Mouse (Mus musculus) right cerebral cortex, postnatal 10 days (tissue): Measurements from ENCODE around the gene Igf2.
A peak's percentile ranks its signal among the peaks of the same experiment; 100 is the strongest.

Experiments
- DNase-seq, 2 experiments: peaks; one replicate each; pipeline ENCODE4 v3.0.0; 2021; ENCODE audit warnings: low spot score in 2 of 2

Igf2 gene

DNA sequence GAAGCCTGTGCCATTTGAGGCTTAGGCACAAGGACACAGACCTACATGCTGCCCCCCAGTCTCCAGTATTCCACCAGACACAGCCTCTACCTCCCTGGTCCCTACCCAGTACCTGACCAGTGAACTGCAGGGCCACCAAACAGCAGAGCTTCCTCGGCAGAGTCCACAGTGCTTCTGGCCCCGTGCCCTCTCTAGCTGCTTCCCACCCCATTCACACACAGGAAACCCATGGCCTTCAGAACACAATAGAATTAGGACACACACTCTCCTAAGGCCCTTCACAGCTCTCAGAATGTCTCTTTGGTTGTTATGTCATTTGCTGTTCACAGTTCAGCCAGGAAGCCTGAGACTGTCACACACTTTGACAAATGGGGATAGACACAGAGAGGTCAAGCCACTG lies at the start of gene Igf2:
TSS of gene Igf2 (minus strand) at position 158 of the 400 bp plus-strand sequence.
- DNase-seq = no peak

GRCm38 (mm10) chr7:142714783-142715498 lies 48.3 kb upstream of the Igf2 start:
- DNase-seq = peak; percentile 45 to 62

DNA sequence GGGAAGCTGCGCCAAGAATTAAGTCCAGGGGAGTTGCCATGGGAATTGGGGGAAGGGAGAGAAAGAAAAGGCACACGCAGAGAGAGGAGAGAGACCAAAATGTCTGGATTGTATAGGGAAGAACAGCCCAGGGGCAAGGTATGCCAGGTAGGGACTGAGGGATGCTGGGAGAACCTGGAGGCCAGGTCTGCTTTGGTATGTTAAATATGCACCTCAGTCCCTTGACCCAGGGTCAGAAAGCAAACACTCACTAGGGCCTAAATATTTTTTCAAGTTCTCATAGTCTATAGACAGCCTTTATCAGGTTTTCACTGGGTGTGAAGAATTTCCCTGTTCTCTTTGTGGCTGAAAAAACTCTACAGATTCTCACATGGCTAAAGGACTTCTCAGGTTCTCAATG lies 40.3 kb upstream of the Igf2 start:
- DNase-seq = no peak

DNA sequence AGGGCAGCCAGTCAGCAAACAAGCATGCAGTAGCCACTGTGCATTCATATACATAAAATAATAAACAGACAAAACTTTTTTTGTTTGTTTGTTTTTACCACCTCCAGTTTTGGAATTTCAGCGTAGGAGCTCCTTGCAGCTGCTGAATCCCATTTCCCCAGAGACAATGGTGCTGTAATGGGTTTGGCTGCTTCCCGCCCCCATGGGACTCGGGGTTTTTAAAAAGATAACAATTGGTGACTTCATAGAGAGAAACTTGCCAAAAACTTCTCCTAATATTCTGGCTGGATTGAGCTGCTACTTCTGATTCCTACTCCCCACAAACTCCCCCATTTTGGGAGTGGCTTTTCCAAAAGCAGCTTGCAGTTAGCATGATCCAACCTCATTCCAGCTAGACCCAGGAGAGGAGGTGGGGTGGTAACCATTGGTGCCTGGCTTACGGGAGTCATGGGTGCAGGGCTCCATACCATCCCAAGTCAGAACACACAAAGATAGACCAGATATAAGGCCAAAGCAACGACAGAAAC lies 32.8 kb upstream of the Igf2 start:
- DNase-seq = no peak

GRCm38 (mm10) chr7:142678611-142679010 lies 12.0 kb upstream of the Igf2 start:
- DNase-seq = no peak

DNA sequence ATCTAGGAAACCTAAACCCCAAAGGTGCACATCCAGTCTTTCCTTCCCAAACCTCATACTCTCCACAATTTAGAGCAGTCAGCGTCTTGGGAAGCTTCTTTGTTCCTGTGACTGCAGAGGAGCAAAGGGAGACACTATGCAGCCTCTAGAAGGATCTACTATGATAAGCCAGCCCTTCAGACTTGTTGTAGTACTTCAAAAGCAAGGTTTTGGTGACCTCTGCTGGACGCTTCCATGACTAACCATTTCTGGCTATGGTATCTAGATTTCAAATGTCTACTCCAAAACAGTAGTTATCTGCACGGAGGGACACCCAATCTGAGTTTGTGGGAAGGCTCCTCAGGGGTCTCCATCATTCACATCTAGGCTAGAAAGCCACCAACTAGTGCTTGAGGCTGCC lies 9.0 kb upstream of the Igf2 start:
- DNase-seq = peak; percentile 77 to 79

DNA sequence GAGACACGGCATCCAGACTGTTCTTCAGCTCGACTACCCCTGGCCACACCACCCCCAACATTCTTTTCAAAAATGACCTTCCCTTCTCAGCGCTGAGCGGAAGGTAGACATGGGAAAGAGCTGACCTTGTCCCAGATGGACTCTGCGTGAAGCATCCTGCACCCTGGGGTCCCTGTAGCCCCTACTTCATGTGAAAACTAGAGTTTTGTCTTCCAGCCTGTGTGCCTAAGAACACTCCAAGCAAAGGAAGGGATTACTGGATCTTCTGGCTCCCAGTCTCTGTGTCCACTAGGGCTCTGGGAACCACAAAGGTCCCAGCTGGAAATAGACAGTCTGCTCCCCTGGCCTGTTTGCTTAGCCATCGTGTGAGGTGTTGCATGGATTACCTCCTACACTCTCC lies 8.5 kb upstream of the Igf2 start:
- DNase-seq = no peak

DNA sequence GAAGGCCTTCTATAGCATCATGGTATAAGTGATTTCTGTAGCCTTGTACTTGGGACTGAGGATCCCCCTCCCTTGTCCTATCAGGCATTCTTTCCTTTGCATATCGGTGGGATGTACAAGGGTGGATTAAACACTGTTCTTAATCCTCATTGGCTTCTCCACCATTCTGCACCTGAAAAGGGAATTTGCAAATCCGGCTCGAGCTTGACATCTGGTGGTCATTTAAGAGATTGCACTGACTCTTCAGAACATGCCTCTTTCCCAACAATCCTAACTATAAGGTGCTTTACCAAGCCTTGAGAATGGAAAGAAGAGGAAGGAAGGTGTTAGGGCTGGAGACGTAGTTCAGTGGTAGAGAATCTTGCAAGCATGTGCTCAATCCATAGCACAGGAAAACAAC lies 5.5 kb upstream of the Igf2 start:
- DNase-seq = peak in 1 of 2 experiments; percentile 79

DNA sequence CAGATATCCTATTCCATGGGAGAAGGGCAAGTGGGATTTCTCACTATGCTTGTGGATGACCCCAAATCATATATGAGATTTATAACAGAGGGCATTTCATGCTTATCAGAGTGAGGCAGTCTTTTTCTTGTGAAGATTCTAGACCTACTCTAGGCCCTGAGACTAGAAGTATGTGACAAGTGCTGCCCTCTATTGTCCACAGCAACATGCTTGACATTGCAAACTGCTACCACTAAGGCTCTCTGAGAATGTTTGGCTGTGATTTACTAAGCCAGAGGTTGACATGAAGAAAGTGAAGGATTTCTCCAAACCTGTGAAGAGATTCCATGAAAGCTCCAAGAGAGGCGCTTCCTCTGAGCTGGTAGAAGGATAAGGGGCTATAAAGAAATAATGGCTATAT lies 4.5 kb upstream of the Igf2 start:
- no peak for DNase-seq

GRCm38 (mm10) chr7:142669751-142670625 lies 3.4 kb upstream of the Igf2 start, which contains the start of gene Gm49394:
Gm49394 (minus strand) TSS chr7:142669942.
- no peak for DNase-seq

DNA sequence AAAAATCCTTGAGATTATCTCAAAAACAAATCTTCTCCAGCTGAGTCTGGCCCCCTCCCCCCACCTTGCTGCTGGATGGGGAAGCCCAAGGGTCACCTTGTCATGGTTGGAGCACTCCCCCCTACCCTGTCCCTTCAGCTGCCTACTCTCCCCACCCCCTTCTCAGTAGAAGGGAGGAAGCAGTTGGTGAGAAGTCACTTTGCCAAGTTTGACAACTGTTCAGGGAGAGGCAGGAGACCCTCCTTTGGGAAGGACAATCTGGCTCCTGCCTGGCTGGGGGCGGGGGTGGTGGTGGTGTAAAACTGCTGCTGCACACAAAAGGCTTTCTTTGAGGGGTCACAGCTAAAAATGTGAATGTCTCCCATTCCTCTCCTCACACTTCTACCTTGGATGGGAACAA lies 1.7 kb upstream of the Igf2 start:
- DNase-seq = no peak

DNA sequence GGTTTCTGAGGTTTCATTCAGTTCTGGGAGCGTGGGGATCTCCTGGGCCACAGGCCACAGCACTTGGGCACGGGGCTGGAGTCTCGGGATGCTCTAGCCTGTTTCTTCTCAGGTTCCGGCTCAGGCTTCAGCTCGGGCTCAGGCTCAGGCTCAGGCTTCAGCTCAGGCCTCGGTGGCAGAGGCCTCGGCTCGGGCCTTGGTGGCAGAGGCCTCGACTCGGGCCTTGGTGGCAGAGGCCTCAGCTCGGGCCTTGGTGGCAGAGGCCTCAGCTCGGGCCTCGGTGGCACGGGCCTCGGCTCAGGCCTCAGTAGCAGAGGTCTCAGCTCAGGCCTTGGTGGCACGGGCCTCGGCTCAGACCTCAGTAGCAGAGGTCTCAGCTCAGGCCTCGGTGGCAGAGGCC lies 905 bp upstream of the Igf2 start:
- DNase-seq = no peak

GRCm38 (mm10) chr7:142666109-142666508 lies 507 bp downstream of the Igf2 start:
- DNase-seq = no peak

DNA sequence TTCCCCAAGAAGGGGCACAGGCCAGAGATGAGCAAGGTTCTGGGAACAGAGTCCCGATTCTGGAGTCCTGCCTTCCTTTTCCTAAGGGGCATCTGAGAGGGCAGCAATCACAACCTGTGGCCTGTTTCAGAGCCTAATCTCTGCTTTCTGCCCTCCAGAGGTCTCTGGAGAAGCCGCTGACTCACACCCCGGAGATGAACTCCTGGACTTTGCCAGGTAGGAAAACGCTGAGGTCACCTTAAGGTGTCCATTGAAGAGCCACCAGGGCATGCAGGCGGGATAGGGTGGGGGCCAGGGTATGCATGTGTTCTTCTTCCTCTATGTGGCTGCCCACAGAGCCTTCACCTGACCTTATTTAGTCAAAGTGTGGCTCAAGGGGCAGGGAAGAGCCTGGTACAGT lies 1.3 kb downstream of the Igf2 start:
- no peak for DNase-seq

- DNase-seq = no peak
Measured at GRCm38 (mm10) chr7:142664465-142665029, 2.1 kb downstream of the Igf2 start.

DNA sequence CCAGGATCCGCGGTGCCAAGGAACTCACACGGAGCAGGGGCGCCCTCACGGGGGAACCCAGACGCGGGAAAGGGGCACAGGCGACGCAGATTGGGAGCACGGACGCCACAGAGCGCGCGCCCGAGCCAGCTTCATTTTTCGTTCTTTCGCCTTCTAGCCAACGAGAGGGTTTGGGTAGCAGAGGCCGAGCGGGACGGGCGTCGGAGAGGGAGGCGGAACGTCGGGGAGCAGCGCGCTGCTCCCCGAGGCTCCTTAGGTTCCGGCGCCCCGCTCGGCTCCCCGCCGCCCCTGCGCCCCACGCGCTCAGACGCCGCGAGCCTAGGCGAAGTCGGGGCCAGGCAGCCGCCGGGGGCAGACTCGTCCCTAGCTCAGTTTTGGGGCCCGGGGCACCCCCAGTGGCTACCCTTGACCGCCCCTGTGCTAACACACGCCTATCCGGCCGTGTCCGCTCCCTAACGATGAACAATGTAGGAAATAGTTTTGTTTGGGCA lies 2.6 kb downstream of the Igf2 start:
- DNase-seq = no peak

DNA sequence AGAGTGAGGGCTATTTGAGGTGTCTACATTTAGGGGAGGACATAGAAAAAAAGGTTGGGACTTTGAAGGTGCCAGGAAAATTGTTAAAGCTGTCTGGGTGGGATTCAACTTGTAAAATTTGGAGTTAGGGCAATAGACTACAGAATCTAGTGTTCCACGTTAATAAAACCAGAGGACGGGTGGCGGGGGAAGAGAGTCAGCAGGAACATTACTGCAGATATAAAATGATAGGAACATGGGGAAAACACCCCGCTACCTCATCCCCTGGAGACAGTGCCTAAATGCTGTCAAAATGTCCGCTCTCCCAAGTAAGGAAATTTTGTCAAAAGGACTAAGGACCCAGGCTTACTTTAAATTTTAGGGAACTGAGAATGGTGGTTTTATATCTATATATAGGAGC lies 3.5 kb downstream of the Igf2 start:
- DNase-seq = no peak

DNA sequence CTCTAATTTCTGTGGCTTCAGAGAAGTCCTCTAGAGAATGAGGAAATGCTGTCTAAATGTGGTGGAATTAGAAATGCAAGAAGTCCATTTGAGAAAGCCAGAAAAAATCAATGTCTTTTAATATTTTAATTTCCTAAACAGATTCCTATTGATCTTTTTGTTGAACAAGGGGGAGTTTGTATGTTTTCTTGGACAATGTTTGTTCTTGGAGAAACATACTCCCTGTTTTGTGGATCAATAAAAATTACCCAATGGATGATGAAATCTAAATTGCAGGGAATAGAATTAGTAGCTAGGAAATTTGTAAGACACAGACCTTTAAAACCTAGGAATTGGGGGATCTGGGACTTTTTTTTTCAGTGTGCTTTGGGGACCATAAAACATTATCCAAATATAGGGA lies 4.8 kb downstream of the Igf2 start:
- no peak for DNase-seq

GRCm38 (mm10) chr7:142661046-142661445 lies 5.6 kb downstream of the Igf2 start:
- DNase-seq = no peak

DNA sequence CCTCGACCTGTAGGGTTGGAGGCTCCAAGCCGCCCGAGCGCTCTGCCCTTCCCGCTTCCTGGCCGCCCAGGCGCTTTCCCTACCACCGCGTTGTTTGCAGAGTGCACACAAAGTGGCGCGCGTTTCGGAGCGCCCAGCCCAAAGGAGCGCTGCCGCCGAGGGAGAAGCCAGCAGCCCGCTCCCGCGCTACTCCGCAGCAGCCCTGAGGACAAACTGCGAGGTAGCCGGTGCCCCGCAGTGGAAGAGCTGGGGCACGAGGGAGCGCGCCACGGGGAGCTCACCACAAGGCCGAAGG lies 6.0 kb downstream of the Igf2 start:
- DNase-seq = no peak

DNA sequence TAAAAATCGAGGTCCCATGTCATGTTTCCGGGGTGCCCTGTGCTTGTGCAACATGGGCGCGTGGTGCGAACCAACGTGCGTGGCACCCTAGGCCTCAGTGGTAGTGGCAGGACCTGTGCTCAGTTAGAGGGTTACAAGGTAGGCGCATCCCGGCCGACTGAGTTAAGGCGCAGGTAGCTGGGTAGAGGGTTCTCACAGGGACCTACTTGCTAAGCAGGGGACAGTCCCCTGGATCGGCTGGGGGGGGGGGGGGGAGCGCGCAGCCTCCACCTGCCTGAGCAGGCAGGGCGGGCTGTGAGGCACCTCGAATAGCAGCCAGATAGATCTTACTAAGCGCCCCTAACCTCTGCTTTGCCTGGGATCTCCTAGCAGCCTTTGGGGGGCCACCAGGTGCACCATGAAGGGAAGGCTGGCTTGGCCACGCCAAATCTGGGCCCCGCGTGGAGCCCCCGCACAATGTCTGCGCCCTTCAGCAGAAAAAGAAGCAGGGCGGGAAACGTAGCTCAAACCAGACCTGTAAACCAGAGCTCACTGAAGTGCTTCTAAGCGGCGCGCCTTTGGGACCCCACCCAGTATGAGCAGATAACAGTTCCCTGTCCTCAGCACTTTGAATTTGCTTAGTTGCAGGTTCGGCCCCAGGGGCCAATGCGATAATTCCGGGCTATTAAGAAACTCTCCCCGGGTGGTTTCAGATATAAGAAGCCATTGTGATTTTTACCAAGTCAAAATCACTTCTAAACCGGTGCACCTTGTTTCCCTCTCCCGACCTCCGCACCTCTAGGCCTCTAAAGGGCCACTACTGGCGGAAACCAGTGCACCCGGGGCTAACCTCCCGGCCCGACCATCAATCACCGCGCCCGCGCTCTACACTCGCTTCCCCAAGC lies 6.6 kb downstream of the Igf2 start:
- DNase-seq = no peak
